9 mouse cellular contexts compared by ENCODE assay signal in the genomic region with DNA sequence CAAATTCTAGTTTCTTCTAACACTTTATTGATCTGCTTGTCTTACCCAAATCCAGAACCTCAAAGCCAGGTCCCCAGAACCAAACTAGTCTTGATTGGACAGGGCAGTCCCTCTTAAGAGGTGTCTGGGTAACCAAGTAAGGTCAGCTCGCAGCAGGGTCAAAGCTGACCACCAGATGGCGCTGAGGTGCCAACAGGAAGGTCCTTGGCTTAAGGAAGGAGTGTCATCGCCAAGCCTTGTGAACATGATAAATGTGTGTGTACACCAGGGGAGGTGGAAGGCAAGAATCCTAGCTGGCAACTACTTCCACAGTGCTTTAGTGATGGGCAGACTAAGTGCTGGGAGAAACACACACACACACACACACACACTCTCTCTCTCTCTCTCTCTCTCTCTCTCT. TPM values are rescaled to one million over a fixed set of nuclear protein-coding genes. Genes with fewer than 3 reads are reported as not detected.
DNase-seq lines count a peak whose midpoint lies in the region; ATAC-seq lines count a peak whose summit lies in the region.
"Had no signal": no experiment of that assay in that cellular context is flagged by ENCODE, and none has a peak within 500 bp of the region (broad histone marks: within the 10 kb centered on the region; RNA-seq: fewer than 3 reads in every experiment).

No protein-coding gene starts in this region.

- no peaks in the 10 kb centered on the region for H3K9me3 ChIP-seq in forebrain, embryonic 11.5 days (ENCODE audit: control insufficient read depth, low read length)
- no peaks in the 10 kb centered on the region for H3K9me3 ChIP-seq in forebrain, embryonic 13.5 days (replicated peaks)
- H3K9me3 ChIP-seq in intestine, embryonic 15.5 days, result no peaks in the 10 kb centered on the region

- WGBS in forebrain, embryonic 11.5 days, result 10% methylated on average over 3 of the region's 3 CpGs
- WGBS in forebrain, embryonic 13.5 days, result 6% methylated on average over 3 of the region's 3 CpGs
- 0% methylated on average over 3 of the region's 3 CpGs for WGBS in intestine, embryonic 15.5 days

- H3K4me2 ChIP-seq in forebrain, embryonic 11.5 days (ENCODE audit: low read depth, low read length, severe bottlenecking), result no peak overlapping the region
- H3K4me2 ChIP-seq in forebrain, embryonic 13.5 days, result no peak overlapping the region
- H3K4me2 ChIP-seq in intestine, embryonic 15.5 days (replicated peaks), result peak overlapping the region; percentile 84

- intact Hi-C loops in left cerebral cortex, postnatal 10 days (cut with DNase I), result loop anchor here (1.0 kb wide), 1 partner anchor 174 kb away; no protein-coding TSS in a partner anchor

- peaks cover 2% of the 10 kb centered on the region; the same call in 1 of the 2 replicates for H3K36me3 ChIP-seq in forebrain, embryonic 11.5 days (ENCODE audit: control insufficient read depth, insufficient read depth, low read length)
- peaks cover 31% of the 10 kb centered on the region for H3K36me3 ChIP-seq in forebrain, embryonic 13.5 days (ENCODE audit: poor library complexity, severe bottlenecking)
- H3K36me3 ChIP-seq in intestine, embryonic 15.5 days, result peaks cover 31% of the 10 kb centered on the region

- H3K9ac ChIP-seq in forebrain, embryonic 11.5 days (ENCODE audit: low read length), result no peak overlapping the region
- H3K9ac ChIP-seq in forebrain, embryonic 13.5 days, result no peak overlapping the region
- H3K9ac ChIP-seq in intestine, embryonic 15.5 days, result no peak overlapping the region

- peaks cover 5% of the 10 kb centered on the region; the same call in 1 of the 2 replicates for H3K4me1 ChIP-seq in forebrain, embryonic 11.5 days (replicated peaks; ENCODE audit: control insufficient read depth, insufficient read depth, low read length)
- H3K4me1 ChIP-seq in forebrain, embryonic 13.5 days, result peaks cover 13% of the 10 kb centered on the region
- peaks cover 31% of the 10 kb centered on the region for H3K4me1 ChIP-seq in intestine, embryonic 15.5 days (replicated peaks)

- peak; percentile 91 for DNase-seq in forebrain, embryonic 11.5 days (ENCODE audit: low spot score)
- DNase-seq in cerebellum, postnatal 10 days, result peak; percentile 97 to 99
- peak; percentile 81 for DNase-seq in gastrocnemius, postnatal 25 days
- DNase-seq in left cerebral cortex, postnatal 10 days (ENCODE audit: extremely low spot score in 1 of 2, low spot score in 2 of 2), result peak; percentile 86 to 91
- peak; percentile 83 for DNase-seq in spleen, adult 12 weeks (ENCODE audit: low spot score)

- H3K4me3 ChIP-seq in forebrain, embryonic 11.5 days (ENCODE audit: low read depth, low read length), result no peak overlapping the region
- H3K4me3 ChIP-seq in forebrain, embryonic 13.5 days, result no peak overlapping the region
- no peak overlapping the region for H3K4me3 ChIP-seq in intestine, embryonic 15.5 days (replicated peaks)

- H3K27ac ChIP-seq in forebrain, embryonic 11.5 days (ENCODE audit: low read depth, low read length), result no peak overlapping the region
- H3K27ac ChIP-seq in forebrain, embryonic 13.5 days, result no peak overlapping the region
- H3K27ac ChIP-seq in intestine, embryonic 15.5 days, result 0 out of 2 replicates have a peak overlapping the region, but pooled peaks have one; percentile 44

- ATAC-seq in forebrain, embryonic 11.5 days (replicated peaks; ENCODE audit: low FRiP score), result no peak
- ATAC-seq in forebrain, embryonic 13.5 days, result no peak
- peak; percentile 32; the same call in 1 of the 2 replicates for ATAC-seq in intestine, embryonic 15.5 days
- ATAC-seq in megakaryocyte-erythroid progenitor cell, adult 5-6 weeks (replicated peaks; ENCODE audit: low FRiP score, low TSS enrichment, poor library complexity, severe bottlenecking), result peak; percentile 70
- ATAC-seq: Patski had no signal

- H3K27me3 ChIP-seq in forebrain, embryonic 11.5 days (ENCODE audit: control insufficient read depth, insufficient read depth, low read length), result peaks cover 2% of the 10 kb centered on the region; the same call in 1 of the 2 replicates
- peaks cover 14% of the 10 kb centered on the region; the same call in 1 of the 2 replicates for H3K27me3 ChIP-seq in forebrain, embryonic 13.5 days
- no peaks in the 10 kb centered on the region for H3K27me3 ChIP-seq in intestine, embryonic 15.5 days (replicated peaks)
- H3K27me3 ChIP-seq: Patski had no signal

RNA-seq across cellular contexts. Expression of a gene that starts 2.7 kb away (rescaled TPM):
- polyA plus RNA-seq in forebrain, embryonic 11.5 days (2014; fragmentation: Nextera tagmentation; extraction: Ambion mirVana), result 12.5 TPM in 2 replicates
- 5.8 and 8.0 TPM in 2 replicates for polyA plus RNA-seq in forebrain, embryonic 13.5 days (2015; fragmentation: Nextera tagmentation; extraction: Ambion mirVana)
- total RNA-seq in gastrocnemius, postnatal 25 days (2021), result 1 to 10 TPM; 2.9 to 5.2 TPM
- 27.7 and 29.6 TPM in 2 replicates for polyA plus RNA-seq in intestine, embryonic 15.5 days (2015; fragmentation: Nextera tagmentation; extraction: Ambion mirVana)
- 10 to 100 TPM; 12.1 to 15.7 TPM for total RNA-seq in left cerebral cortex, postnatal 10 days (2021)
- 81.6 and 83.6 TPM in 2 replicates for total RNA-seq in megakaryocyte-erythroid progenitor cell, adult 5-6 weeks (2014; fragmentation: Nextera tagmentation)
- 13.8 and 33.3 TPM in 2 replicates for total RNA-seq in megakaryocyte-erythroid progenitor cell, adult 5-6 weeks (2017)

RNA-seq across cellular contexts. Expression of a gene that starts 23.4 kb away (rescaled TPM):
- 0.09 TPM in 1 of 2 replicates, not detected in the other for polyA plus RNA-seq in forebrain, embryonic 11.5 days (2014; fragmentation: Nextera tagmentation; extraction: Ambion mirVana)
- polyA plus RNA-seq in forebrain, embryonic 13.5 days (2015; fragmentation: Nextera tagmentation; extraction: Ambion mirVana), result not detected in 2 replicates
- not detected for total RNA-seq in gastrocnemius, postnatal 25 days (2021)
- polyA plus RNA-seq in intestine, embryonic 15.5 days (2015; fragmentation: Nextera tagmentation; extraction: Ambion mirVana), result not detected in 2 replicates
- total RNA-seq in left cerebral cortex, postnatal 10 days (2021), result not detected
- not detected in 2 replicates for total RNA-seq in megakaryocyte-erythroid progenitor cell, adult 5-6 weeks (2014; fragmentation: Nextera tagmentation)
- not detected in 2 replicates for total RNA-seq in megakaryocyte-erythroid progenitor cell, adult 5-6 weeks (2017)
- polyA plus RNA-seq: Patski had no signal

Comparison
In these comparisons a context has a peak if more than half of its experiments do, and no peak if none do; other contexts are left out.
1. ATAC-seq: peak in intestine, embryonic 15.5 days (single experiment) and megakaryocyte-erythroid progenitor cell, adult 5-6 weeks (single experiment); none in forebrain, embryonic 11.5 days (single experiment) and forebrain, embryonic 13.5 days (single experiment).
2. Peak in every context shown above with its lines, with median percentiles within 50 percentile points of each other: DNase-seq.